Mouse (Mus musculus): ENCODE measurements around the gene Stard10. TPM values are rescaled to one million over a fixed set of nuclear protein-coding genes. Genes with fewer than 3 reads are reported as not detected.

The Stard10 gene
- total RNA-seq, 4 experiments from 2014 or later: 57.4 to 86.0 (median 69.5) TPM

GRCm38 (mm10) chr7:101369666-101370065, 52.8 kb downstream of the Stard10 start:
- no peak for DNase-seq (ENCODE audit: low spot score)

GRCm38 (mm10) chr7:101373082-101373481, 56.2 kb downstream of the Stard10 start:
- no peak for DNase-seq (ENCODE audit: low spot score)

- no peak for DNase-seq (ENCODE audit: low spot score)
Observed at GRCm38 (mm10) chr7:101374155-101374554, 57.3 kb downstream of the Stard10 start.

GRCm38 (mm10) chr7:101376701-101377340, 59.9 kb downstream of the Stard10 start:
- DNase-seq (ENCODE audit: low spot score): no peak

- peak; percentile 82 for DNase-seq (ENCODE audit: low spot score)
Observed at GRCm38 (mm10) chr7:101377741-101378262, 60.9 kb downstream of the Stard10 start.

- DNase-seq (ENCODE audit: low spot score): no peak
Observed at GRCm38 (mm10) chr7:101378285-101378684, 61.4 kb downstream of the Stard10 start.

- DNase-seq (ENCODE audit: low spot score): no peak
Observed at GRCm38 (mm10) chr7:101378796-101379465, 62.0 kb downstream of the Stard10 start.

GRCm38 (mm10) chr7:101379732-101380131, 62.8 kb downstream of the Stard10 start:
- no peak for DNase-seq (ENCODE audit: low spot score)

- DNase-seq (ENCODE audit: low spot score): no peak
Observed at GRCm38 (mm10) chr7:101381512-101381911, 64.6 kb downstream of the Stard10 start.

- peak; percentile 62 for DNase-seq (ENCODE audit: low spot score)
Observed at GRCm38 (mm10) chr7:101382378-101382777, 65.5 kb downstream of the Stard10 start.

- no peak for DNase-seq (ENCODE audit: low spot score)
Observed at GRCm38 (mm10) chr7:101383756-101384155, 66.9 kb downstream of the Stard10 start.

- DNase-seq (ENCODE audit: low spot score): no peak
Observed at GRCm38 (mm10) chr7:101384931-101385330, 68.0 kb downstream of the Stard10 start.

- no peak for DNase-seq (ENCODE audit: low spot score)
Observed at GRCm38 (mm10) chr7:101385331-101385733, 68.4 kb downstream of the Stard10 start.

GRCm38 (mm10) chr7:101385866-101386452, 69.1 kb downstream of the Stard10 start:
- no peak for DNase-seq (ENCODE audit: low spot score)

- no peak for DNase-seq (ENCODE audit: low spot score)
Observed at GRCm38 (mm10) chr7:101389256-101389655, 72.4 kb downstream of the Stard10 start.

- DNase-seq (ENCODE audit: low spot score): no peak
Observed at GRCm38 (mm10) chr7:101391909-101392479, 75.1 kb downstream of the Stard10 start.

GRCm38 (mm10) chr7:101393015-101393414, 76.1 kb downstream of the Stard10 start:
- no peak for DNase-seq (ENCODE audit: low spot score)

GRCm38 (mm10) chr7:101393694-101394504, 77.0 kb downstream of the Stard10 start:
- DNase-seq (ENCODE audit: low spot score): peak; percentile 82

- no peak for DNase-seq (ENCODE audit: low spot score)
Observed at GRCm38 (mm10) chr7:101394569-101394968, 77.7 kb downstream of the Stard10 start.

GRCm38 (mm10) chr7:101395471-101395870, 78.6 kb downstream of the Stard10 start:
- DNase-seq (ENCODE audit: low spot score): no peak
